8 mouse cellular contexts compared by ENCODE assay signal in genomic region chr7:122970119-122970781, GRCm38 (mm10). TPM values are rescaled to one million over a fixed set of nuclear protein-coding genes. Genes with fewer than 3 reads are reported as not detected.
DNase-seq lines count a peak whose midpoint lies in the region; ATAC-seq and TF ChIP-seq lines count a peak whose summit lies in the region.

No protein-coding gene starts in this region.

- peak; percentile 74 for ATAC-seq in lung, embryonic 15.5 days (ENCODE audit: borderline replicate concordance, extremely low read depth, low FRiP score, low TSS enrichment)

- H3K4me2 ChIP-seq in lung, embryonic 15.5 days: peak overlapping the region; percentile 81

- H3K9ac ChIP-seq in lung, embryonic 15.5 days: peak overlapping the region; percentile 100

- H3K9me3 ChIP-seq in hindbrain, embryonic 10.5 days: no peaks in the 10 kb centered on the region
- no peaks in the 10 kb centered on the region for H3K9me3 ChIP-seq in lung, embryonic 15.5 days

- under 1% methylated on average over 69 of the region's 69 CpGs for WGBS in hindbrain, embryonic 10.5 days
- WGBS in lung, embryonic 15.5 days: under 1% methylated on average over 63 of the region's 69 CpGs
- WGBS in olfactory bulb, adult 2 months: under 1% methylated on average over 69 of the region's 69 CpGs

- TF ChIP-seq CTCF in olfactory bulb, adult 2 months (IDR thresholded peaks at IDR 0.05; ENCODE audit: insufficient read depth, low read depth, low read length): no peak

- H3K4me3 ChIP-seq in hindbrain, embryonic 10.5 days: peak overlapping the region; percentile 100
- H3K4me3 ChIP-seq in lung, embryonic 15.5 days: peak overlapping the region; percentile 74
- H3K4me3 ChIP-seq in olfactory bulb, adult 2 months (ENCODE audit: insufficient read depth, low read depth, low read length): peak overlapping the region; percentile 74

- H3K4me1 ChIP-seq in hindbrain, embryonic 10.5 days (replicated peaks): peaks cover 34% of the 10 kb centered on the region
- peaks cover 24% of the 10 kb centered on the region for H3K4me1 ChIP-seq in lung, embryonic 15.5 days
- H3K4me1 ChIP-seq in olfactory bulb, adult 2 months (ENCODE audit: control insufficient read depth, insufficient read depth, low read length): peaks cover 3% of the 10 kb centered on the region

- peak overlapping the region; percentile 100 for H3K27ac ChIP-seq in hindbrain, embryonic 10.5 days
- peak overlapping the region; percentile 84 for H3K27ac ChIP-seq in lung, embryonic 15.5 days
- peak overlapping the region; percentile 70 for H3K27ac ChIP-seq in olfactory bulb, adult 2 months (ENCODE audit: insufficient read depth, low read depth, low read length)

- H3K27me3 ChIP-seq in hindbrain, embryonic 10.5 days (ENCODE audit: insufficient read depth, poor library complexity, severe bottlenecking): no peaks in the 10 kb centered on the region
- H3K27me3 ChIP-seq in lung, embryonic 15.5 days: no peaks in the 10 kb centered on the region

- H3K36me3 ChIP-seq in hindbrain, embryonic 10.5 days: peaks cover 34% of the 10 kb centered on the region
- peaks cover 8% of the 10 kb centered on the region; the same call in 1 of the 2 replicates for H3K36me3 ChIP-seq in lung, embryonic 15.5 days

- TF ChIP-seq POLR2A in olfactory bulb, adult 2 months (IDR thresholded peaks at IDR 0.05; ENCODE audit: insufficient read depth, low read depth, low read length): no peak

- peak; percentile 68 for DNase-seq in Muller cell, postnatal 12 days (ENCODE audit: inconsistent ontology term)
- peak; percentile 56 for DNase-seq in cerebellum, adult 9-10 months
- peak; percentile 37 to 57 for DNase-seq in frontal cortex, postnatal 10 days (ENCODE audit: low spot score in 2 of 2)
- peak; percentile 69 for DNase-seq in hindbrain, embryonic 10.5 days (ENCODE audit: low spot score)
- peak; percentile 23 for DNase-seq in layer of hippocampus, adult 9-11 months
- DNase-seq in thymus, postnatal 0 days (ENCODE audit: low spot score): peak; percentile 43

RNA-seq across cellular contexts. Expression of gene Rbbp6, which starts 4.8 kb away (rescaled TPM):
- polyA plus RNA-seq in hindbrain, embryonic 10.5 days (2016; fragmentation: Nextera tagmentation; extraction: Ambion mirVana): 20.2 and 26.2 TPM in 2 replicates
- polyA plus RNA-seq in lung, embryonic 15.5 days (2015; fragmentation: Nextera tagmentation; extraction: Ambion mirVana): 27.4 and 28.9 TPM in 2 replicates
- 191 TPM in 1 of 2 replicates, not detected in the other for polyA plus RNA-seq in olfactory bulb, adult 2 months (2012; ENCODE audit: insufficient read depth, insufficient read length, low replicate concordance, missing spikeins)
- 26.6 and 33.9 TPM in 2 replicates for polyA plus RNA-seq in thymus, postnatal 0 days (2015; fragmentation: Nextera tagmentation; extraction: Ambion mirVana)

Comparison
In these comparisons a context has a peak if more than half of its experiments do, and no peak if none do; other contexts are left out.
1. Peak in every context shown above with its lines: DNase-seq, ATAC-seq, H3K4me3 ChIP-seq and H3K27ac ChIP-seq.